Mouse (Mus musculus) right cerebral cortex, postnatal 36 days (tissue): ENCODE measurements at regions not wholly inside any gene's neighbourhood (a gene's known extent, or its start where the extent isn't known, plus 50 kb on each side); places are given as distances from the start of the nearest gene placed in this dataset.

Experiments
- DNase-seq, 2 experiments: peaks; one replicate each; pipeline ENCODE4 v3.0.0; 2022; ENCODE audit warnings: low spot score in 2 of 2, mixed read lengths in 1 of 2

DNA sequence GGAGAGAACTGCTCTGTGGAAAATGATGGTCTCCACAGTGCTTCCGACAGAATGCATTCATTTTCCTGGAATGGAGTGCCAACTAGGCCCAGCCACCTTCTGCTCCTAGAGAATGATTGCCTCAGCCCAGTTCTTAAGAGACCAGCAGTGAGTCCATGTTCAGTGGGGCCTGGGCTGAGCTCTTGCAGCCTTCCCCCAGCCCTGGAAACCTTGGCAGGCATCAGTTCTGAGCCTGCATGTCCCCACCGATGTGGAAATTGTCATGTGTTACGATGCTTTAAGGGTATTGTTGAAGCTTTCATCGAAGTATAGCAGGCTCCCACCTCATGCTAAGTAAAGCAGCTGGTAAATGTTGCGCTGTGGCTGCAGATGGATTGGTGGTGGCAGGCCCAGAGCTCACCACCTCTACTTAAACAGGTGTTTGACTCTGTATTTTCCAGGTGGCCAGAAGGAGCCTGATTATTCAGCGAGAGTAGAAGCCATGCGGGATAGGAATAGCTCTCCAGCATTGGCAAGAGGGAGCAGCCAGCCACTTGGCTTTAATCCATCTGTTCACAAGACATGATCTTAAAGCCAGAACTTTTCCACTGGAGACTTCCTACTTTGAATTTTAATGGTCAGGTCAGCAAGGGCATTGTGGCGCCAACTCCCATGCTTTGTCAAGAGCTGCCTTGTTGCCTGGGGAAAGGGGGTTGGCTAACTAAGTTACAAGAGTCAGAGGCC, 437.5 kb downstream of the Meis1 start:
- no peak for DNase-seq

DNA sequence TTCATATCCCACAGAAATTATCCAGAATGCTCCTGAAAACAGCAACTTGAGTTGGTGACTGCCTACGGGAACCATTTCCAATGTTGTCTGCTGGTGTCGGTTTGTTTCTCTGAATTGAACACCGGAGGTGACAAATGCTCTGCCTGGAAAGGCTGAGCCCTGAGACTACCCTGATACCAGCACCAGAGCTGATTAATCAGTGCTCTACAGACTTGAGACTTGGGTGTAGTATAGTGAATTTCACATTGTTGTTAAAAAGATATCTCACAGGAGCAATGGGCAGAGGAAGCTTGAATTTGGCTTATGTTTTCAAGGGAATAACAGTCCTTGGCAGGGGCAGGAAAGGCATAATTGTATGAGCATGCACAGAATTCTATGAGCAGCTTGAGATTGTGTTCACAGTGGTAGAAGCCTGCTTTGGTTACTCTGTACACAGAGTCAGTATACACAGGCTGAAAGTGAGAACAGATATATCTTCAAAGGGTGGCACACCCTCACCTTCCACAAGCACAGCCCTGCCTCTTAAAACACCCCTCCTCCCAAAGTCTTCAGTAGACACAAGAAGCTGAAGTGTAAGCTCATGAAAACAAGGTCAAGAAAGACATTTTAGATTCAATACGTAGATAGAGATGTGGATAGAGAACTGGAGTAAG, 447.1 kb downstream of the Meis1 start:
- no peak for DNase-seq

GRCm38 (mm10) chr11:18563011-18563410, 455.8 kb downstream of the Meis1 start:
- no peak for DNase-seq

DNA sequence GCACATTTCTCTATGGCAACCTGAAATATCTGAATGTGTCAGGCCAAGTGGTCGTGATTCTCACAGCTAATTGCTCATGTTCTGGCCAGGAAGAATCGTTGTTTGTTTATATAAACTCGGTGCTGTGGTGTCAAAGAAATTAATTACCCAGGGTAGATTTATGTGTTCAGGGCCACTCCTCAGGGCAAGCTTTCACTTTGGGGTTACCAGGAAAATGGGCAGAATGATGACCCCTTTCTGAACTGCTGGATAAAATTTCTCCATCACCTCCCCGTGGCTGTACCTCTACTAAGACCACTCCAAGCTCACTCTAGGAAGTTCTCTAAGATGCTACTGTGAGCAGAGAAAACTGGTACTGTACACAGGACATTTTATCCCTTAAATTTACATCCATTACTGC, 460.1 kb downstream of the Meis1 start:
- no peak for DNase-seq

DNA sequence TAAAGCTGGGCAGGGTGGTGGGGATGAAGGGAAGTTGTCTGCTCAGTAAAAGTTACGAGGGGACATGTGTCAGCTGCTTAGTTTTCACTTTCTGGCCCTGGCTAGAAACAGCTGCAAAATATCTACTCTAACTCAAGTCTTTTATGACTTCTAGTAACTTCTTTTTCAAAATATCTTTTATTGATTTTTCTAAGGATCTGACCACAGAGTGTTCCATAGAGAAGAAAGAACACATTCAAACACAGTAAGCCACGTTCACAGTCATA, 483.3 kb downstream of the Meis1 start:
- no peak for DNase-seq

- no peak for DNase-seq
These were observed 483.8 kb downstream of the Meis1 start for GRCm38 (mm10) chr11:18534807-18535591.

DNA sequence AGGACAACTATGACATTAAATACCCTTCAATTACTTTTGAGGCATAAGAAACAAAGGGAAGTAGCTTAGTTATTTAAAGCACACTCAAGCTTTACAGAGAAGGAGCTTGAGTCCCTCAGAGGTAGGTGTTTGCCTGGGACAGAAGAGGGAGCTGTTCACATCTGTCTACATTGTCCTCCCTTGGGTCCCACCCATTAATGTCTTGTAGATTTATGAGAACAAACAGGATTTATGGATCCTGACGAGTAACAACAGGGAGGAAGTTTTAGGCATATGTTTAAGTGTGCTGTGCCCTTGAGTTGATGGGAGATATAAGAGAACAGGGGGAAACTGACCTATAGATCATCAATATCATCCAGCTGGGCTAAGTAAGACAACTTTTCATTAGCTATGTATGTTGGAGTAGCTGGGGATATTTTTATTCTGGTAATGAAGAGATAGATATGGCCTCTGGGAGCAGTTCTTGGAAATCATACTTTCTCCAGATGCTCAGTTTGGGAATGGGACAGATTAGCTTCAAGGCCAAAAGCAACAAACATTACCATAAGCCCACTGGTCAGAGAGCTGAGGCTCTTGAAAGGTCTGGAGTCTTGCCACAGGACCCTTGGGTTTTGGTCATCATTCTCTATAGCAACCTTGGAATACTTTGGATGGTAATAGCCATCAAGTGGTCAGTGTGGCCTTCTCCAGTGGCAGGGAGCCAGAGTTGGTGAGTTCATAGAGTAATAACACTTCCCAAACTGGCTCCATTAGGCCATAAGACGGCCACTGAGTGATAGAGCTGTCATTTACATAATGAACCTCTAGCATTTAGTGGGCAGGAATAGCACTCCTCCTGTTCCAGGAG, 487.3 kb downstream of the Meis1 start:
- no peak for DNase-seq

GRCm38 (mm10) chr11:18528568-18528967, 490.2 kb downstream of the Meis1 start:
- no peak for DNase-seq

DNA sequence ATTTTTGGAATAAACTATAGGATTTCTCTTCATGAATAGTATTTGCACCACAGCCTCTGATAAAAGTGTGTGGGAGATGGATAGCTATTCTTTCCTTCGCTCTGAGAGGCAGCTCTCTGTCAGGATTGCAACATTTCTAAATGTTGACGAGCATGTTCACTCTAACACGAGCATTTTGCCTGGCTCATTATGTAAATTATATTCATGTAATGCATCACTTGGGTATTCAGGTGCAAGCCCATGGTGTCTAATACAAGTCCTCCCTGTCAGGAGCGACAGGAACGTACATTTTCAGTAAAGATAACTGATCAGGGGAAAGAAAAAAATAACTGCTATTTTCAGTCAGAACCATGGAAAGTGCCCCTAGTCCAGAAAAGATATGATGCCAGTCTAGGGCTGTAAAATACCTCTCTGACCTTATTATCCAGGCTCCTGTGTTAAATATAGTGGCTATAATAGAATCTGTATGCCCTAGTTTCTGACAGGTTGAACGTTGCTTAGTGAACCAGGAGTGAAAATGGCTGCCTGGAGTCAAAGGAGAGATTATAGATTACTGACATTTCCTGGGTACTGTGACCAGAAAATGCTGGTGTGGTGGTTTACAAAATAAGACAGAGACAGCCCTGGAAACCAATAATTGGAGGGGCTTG, 523.6 kb downstream of the Meis1 start:
- DNase-seq = no peak

DNA sequence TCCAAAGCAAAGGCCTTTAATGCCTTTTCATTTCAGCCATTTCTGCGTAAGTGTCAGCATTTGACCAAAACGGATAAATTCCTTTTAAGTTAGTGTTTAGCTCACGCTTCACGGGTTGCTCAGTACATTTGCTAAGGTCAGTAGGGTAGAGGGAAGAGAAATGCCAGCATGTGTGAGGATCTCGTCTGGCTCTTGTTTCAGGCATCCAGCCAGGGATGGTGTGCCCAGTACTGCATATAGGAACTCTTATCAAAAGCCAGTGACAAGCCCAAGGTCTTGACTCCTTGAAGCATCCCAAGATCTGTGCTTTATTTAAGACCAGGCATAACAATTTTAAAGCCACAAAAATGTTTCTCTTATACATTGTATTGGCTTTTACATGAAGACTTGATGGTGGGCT, 524.8 kb downstream of the Meis1 start:
- no peak for DNase-seq

GRCm38 (mm10) chr11:18493086-18493485, 525.7 kb downstream of the Meis1 start:
- DNase-seq = no peak

DNA sequence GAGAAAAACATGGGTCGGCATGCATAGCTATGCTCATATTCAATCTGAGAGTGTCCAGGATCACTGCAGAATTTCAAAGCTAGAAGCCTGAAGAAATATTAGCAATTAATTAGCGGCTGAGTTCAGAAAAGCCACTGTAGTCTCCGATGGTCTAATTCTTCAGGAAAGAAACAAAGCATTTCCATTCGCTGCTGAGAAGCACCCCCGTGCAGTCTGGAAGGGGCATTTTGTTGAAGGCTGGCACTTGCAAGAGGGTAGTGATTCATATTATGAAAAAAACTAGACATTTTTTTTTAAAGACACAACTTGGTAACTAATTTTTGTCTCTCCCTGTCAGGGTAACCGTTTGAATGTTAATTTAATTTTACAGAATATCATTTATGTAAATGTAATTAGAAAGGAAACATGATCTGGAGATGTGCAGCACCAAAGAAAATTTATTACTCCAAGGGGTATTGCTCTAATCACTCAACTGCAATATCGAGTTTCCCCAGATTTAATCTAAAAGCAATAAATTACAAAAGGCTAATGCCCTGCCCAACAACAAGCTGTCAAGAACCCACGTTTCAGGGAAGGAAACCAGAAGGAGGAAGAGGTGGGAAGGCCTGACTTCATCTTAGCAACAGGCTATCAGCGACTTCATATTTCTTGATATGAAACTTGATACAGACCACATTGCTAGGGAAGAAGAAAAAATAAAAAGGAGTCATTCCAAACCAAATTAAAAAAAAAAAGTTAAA, 529.1 kb downstream of the Meis1 start:
- no peak for DNase-seq

- no peak for DNase-seq
These were observed 525.2 kb upstream of the Etaa1 start for GRCm38 (mm10) chr11:18478841-18479240.

DNA sequence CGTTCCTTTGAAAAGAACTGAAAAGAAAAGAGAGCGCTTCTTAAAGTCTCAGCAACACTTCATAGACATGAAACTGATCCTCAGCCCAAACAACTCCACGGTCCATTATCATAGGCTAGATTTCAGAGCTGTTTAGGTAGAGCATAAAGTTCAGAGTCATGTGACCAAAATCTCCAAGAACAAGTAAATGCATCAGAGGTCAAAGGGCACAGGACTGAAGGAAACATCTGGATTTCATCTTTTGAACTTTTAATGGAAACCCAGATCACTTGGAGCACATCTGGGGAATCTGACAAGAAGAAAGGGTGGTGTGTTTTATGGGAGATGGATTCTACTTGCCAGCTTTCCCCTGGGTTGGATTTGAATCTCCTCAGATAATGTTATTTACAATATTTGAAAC, 497.6 kb upstream of the Etaa1 start:
- DNase-seq = no peak

GRCm38 (mm10) chr11:18448879-18449278, 495.2 kb upstream of the Etaa1 start:
- DNase-seq = no peak

GRCm38 (mm10) chr11:18444600-18444999, 490.9 kb upstream of the Etaa1 start:
- no peak for DNase-seq

- DNase-seq = no peak
These were observed 490.4 kb upstream of the Etaa1 start for GRCm38 (mm10) chr11:18444101-18444500.

DNA sequence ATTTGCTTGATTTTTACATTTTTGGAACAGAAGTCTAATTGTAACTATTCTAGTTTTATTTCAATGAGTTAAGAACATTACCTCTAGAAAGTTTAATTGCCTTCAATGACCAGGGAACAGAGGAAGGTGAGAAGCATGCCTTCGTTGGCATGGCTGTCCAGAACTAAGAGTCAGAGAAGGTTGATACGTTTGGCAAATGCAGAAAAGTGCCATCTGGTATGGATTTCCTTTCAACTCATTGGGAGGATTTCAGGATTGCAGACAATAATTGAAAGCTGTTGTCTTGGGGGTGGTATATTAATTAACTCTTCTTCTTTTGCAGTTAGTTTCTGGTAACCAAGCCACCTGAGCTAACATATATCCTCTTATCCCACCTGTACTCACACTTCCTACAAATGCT, 489.5 kb upstream of the Etaa1 start:
- DNase-seq = no peak

- DNase-seq = no peak
These were observed 484.3 kb upstream of the Etaa1 start for GRCm38 (mm10) chr11:18437834-18438611.

GRCm38 (mm10) chr11:18421076-18421475, 467.4 kb upstream of the Etaa1 start:
- no peak for DNase-seq
